Mouse (Mus musculus) kidney, adult 11 months (tissue): Measurements from ENCODE around the gene Amh.

Experiments used
- DNase-seq: peaks from one replicate; pipeline ENCODE4 v3.0.0; 2022

The Amh gene

DNA sequence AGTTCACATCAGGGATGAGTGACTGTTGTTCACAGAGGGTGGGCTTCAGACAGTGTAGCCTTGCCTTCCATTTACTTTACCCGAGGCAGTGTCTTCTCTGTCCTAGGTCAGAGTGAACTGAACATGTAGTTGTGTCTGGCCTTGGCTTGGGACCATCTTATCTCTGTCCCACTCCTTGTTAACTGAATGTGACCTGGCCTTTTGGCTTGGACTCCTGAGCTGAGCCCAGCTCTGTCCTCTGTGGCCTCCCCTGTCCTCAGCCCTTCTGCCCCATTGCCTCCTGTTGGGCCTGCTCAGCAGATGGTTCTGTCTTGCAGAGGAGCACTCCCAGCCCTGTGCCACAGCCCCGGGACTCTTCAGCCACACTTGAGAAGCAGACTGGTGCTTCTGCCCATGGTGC, 17.5 kb upstream of the Amh start:
- DNase-seq, result no peak

GRCm38 (mm10) chr10:80790761-80791404, 14.2 kb upstream of the Amh start:
- no peak for DNase-seq

DNA sequence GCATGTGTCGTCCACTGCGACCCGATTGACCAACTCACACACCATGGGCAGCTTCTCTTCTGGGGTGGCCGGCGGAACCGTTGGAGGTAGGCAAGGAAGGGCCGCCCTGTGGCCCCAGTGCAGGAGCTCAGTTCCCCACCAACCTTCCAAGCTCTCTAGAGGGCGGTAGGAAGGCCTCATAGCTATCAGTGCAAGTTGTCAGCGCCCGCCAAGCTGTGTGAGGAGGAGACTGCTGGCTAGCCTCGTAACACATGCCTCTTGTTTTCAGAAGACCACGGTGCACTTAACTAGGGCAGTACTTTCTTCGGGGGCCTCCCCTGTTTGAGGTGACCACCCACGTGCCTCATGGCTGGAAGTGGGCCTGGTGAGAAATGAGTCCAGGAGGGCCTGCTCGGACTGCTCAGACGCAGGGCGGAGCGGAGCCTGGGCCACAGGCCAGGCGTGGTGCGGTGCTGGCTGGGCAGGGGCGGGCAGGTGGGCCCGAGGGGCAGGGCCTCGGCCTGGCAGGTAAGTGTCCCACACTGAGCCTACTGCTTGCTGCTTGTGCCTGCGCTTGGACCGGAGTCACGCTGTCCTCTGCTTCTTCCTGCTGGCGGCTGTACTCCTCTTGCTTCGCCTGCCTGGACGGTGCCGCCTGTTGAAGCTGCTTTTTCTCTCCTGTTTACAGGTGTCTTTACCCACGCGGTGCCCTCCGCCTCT, 13.4 kb upstream of the Amh start:
- no peak for DNase-seq

GRCm38 (mm10) chr10:80792175-80793032, 12.6 kb upstream of the Amh start:
- DNase-seq, result no peak

DNA sequence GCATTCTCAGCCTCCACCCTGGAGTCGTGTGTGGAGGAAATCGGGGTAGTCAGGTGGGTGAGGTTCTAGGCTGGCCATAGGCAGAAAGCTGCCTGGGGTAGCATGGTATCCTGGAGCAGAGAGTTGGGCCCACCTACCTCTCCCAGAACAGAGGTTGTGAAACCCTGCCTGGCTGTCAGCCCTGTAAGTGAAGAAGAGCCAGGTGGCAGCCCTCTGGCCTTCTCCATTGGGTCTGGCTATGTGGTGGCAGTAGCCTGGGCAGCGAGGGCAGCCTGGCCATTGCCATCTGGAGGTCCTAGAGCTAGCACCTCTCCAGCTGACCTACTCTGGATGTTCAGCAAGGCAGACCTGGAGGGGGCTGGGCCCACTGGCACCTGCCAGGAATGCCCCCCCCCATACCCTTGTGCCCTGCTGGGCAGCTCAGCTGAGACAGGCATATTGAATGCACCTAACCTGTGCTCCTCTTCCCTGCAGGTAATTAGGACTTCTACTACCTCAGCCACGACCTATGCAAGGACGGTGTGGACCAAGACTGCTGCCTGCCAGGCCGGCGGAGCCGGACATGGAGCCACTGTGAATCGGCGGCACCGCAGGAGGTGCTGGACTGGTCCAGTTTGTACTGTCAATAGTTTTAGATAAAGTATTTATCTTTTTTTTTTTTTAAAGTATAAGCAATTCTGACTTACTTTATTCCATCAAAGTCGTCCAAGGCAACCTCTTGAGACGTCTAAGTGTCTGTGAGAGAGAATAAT, 11.8 kb upstream of the Amh start:
- DNase-seq, result no peak

GRCm38 (mm10) chr10:80793803-80794202, 11.2 kb upstream of the Amh start:
- DNase-seq, result no peak

DNA sequence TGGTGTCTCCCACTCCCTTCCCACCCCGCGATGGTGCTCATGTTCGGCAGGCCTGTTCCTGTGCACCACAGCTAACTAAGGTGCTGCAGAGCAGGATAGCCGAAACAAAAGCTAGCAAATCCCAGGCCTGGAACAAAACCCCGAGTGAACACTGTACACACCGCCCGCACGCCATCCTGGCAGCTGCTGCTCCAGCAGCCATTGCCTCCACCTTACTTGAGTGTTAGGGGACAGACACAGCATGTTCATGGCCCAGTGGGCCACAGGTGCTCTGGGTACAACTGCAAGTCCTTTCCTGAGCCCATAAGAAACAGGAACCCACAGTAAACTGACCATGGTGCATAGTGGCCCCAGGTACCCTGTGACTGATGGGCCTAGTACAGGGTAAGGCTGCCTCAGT, 10.3 kb upstream of the Amh start:
- no peak for DNase-seq

DNA sequence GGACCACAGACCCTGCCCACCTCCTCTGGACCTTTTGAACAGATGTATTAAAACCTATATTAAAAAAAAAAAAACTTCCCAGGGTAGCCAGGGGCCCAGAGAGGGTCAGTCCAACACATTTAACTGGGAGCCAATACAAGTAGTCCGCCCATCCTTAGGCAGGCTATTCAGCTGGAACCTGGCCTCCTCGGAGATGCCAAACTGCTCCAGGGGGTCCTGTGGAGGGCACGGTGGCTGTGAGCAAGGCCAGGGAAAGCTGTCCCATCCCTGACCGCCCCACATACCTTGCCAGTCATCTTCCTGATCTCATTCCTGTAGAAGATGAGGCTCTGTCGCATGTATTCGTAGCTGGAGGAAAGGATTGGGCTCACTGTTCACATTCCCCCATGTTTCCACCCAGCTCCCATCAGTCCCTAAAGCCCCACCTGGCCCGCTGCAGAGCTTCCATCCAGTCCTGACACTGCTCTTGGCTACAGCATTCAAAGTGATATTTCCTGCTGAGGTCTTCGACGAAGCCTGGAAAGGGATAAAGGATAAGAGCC, 8.7 kb upstream of the Amh start:
- DNase-seq, result no peak

- no peak for DNase-seq
Observed at GRCm38 (mm10) chr10:80797186-80798149, 7.6 kb upstream of the Amh start.

GRCm38 (mm10) chr10:80798150-80799006, 6.7 kb upstream of the Amh start, which contains the start of the genes Sf3a2 and Plekhj1:
TSS of gene Sf3a2 (plus strand) at chr10:80798198.
TSS of gene Plekhj1 (minus strand) at chr10:80798626.
- DNase-seq, result peak; percentile 95

DNA sequence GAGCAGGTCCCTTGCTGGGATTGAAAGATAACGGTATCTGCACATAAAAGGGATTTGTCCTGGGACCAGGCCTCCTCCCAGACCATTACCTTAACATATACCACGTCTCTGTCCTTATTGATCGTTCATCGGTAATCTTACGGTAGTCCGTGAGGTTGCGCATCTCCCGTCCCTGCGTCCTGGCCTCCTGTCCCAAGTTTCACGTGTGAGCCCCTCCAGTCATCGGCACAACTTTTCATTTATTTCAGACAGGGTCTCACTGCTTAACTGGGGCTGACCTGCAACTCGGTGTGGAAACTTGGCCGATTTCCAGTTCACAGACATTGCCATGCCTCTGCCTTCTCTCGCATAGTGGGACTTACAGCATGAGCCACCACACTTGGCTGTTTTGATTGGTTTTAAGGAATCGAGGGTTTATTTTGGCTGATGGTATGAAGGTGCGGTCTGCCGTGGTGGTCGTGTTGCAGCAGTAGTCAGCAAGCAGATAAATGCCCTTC, 5.9 kb upstream of the Amh start:
- no peak for DNase-seq

DNA sequence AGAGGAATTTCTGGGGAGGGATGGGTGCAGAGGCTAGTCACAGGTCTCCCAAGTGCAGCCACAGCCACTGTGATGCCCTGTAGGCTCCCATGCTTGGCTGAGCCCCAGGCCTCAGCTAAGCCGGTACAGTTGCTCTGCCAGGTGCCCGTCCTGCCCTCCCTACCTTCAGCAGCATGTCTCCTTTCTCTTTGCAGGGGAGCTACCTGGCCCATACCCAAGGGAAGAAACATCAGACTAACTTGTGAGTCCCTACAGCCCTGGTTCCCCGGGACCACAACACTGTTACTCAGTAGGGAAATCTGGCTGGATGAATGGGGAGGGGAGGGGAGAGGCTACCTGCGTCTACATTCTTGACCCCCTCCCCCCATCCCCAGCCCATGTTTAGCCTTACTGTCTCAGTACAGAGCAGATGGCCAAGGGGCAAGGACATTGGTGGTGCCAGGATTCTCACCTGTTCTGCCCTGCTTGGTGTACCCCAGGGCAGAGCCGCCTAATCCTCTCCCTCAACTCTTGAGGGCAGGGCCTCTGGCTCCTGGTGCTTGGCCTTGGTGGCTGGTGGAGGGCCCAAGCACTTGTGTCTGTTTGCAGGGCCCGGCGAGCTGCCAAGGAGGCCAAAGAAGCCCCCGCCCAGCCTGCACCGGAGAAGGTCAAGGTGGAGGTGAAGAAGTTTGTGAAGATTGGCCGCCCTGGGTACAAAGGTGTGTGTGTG, 2.7 kb upstream of the Amh start:
- DNase-seq, result no peak

DNA sequence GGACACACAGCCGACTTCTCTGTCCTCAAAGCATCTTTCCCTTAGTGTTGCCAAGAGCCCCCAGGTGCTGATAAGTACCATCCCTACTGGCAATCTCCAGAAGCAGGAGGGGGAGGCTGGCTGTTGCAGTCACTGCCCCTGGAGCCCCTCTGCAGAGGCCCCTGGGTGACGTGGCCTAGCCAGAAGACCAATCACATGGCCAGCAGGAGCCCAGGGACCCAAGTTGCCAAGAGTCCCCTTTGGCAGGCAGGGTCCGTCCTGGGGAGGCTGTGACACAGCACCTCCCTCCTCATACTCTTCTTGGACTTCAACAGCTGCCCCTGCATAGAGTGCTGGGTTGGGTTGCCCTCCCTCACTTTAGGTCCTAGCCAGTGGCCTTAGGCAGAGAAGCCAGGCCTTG, 2.0 kb upstream of the Amh start:
- DNase-seq, result no peak

- no peak for DNase-seq
Observed at GRCm38 (mm10) chr10:80804340-80804739, 703 bp upstream of the Amh start.

DNA sequence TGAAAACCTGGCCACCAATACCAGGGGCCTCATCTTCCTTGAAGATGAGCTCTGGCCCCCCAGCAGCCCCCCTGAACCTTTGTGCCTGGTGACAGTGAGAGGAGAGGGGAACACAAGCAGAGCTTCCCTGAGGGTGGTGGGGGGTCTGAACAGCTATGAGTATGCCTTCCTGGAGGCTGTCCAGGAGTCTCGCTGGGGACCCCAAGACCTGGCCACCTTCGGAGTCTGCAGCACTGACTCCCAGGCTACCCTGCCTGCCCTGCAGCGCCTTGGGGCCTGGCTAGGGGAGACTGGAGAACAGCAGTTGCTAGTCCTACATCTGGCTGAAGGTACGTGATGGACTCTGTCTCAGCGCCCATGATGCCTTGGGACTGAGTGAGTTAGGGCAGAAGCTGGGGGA, 279 bp downstream of the Amh start:
- DNase-seq, result no peak

- DNase-seq, result peak; percentile 54
Observed at GRCm38 (mm10) chr10:80805925-80806324, 882 bp downstream of the Amh start.

DNA sequence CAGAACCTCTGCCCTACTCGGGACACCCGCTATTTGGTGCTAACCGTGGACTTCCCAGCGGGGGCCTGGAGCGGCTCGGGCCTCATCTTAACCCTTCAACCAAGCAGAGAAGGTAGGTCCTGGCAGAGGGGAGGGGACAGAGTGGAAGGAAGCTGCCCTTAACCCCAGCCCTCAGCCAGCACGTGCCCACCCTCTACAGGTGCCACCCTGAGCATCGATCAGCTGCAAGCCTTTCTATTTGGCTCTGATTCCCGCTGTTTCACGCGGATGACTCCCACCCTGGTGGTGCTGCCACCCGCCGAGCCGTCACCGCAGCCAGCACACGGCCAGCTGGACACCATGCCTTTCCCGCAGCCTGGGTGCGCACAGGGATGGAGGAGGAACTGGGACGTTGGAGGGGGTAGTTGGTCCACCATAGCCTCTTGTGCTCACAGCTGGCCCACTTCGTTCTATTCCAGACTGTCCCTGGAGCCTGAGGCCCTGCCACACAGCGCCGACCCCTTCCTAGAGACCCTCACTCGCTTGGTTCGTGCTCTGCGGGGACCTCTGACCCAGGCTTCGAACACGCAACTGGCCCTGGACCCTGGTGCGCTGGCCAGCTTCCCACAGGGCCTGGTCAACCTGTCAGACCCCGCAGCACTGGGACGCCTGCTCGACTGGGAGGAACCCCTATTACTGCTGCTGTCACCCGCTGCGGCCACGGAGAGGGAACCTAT, 1.5 kb downstream of the Amh start:
- no peak for DNase-seq

DNA sequence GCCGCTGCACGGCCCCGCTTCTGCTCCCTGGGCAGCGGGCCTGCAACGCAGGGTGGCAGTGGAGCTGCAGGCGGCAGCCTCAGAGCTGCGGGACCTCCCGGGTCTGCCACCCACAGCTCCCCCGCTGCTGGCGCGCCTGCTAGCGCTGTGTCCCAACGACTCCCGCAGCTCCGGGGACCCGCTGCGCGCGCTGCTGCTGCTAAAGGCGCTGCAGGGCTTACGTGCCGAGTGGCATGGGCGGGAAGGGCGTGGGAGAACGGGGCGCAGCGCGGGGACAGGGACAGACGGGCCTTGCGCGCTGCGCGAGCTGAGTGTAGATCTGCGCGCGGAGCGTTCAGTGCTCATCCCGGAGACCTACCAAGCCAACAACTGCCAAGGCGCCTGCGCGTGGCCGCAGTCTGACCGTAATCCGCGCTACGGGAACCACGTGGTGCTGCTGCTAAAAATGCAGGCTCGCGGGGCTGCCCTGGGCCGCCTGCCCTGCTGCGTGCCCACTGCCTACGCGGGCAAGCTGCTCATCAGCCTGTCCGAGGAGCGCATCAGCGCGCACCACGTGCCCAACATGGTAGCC, 2.1 kb downstream of the Amh start:
- DNase-seq, result peak; percentile 61
